In the genomic region with DNA sequence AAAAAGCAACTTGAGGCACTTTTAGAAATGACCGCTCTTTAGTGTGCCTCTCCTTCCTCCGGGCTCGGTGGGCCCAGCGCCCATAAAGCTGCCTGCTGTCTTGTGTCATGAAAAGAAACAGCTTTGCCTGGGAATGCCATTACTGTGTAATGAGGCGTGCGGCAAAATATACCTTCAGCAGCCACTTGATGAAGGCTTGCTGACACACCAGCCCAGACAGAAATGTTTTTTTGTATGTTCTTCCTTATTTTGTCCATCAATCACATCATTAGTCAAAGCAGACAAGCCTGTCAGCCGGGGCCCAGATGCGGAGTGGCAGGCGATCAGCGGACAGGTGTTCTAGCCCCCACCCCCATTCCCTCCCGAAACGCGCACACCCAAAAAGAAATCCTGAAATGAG, we compare ENCODE assay signal across 11 mouse cellular contexts.
A peak's percentile ranks its signal among the peaks of the same experiment; 100 is the strongest.
DNase-seq lines count a peak whose midpoint lies in the region; ATAC-seq and TF ChIP-seq lines count a peak whose summit lies in the region.
"Had no signal": no experiment of that assay in that cellular context is flagged by ENCODE, and none has a peak within 500 bp of the region (broad histone marks: within the 10 kb centered on the region; RNA-seq: fewer than 3 reads in every experiment).

No protein-coding gene starts in this region.

- no peaks in the 10 kb centered on the region for H3K27me3 ChIP-seq in heart, embryonic 10.5 days (ENCODE audit: insufficient read depth, poor library complexity, severe bottlenecking)
- no peaks in the 10 kb centered on the region for H3K27me3 ChIP-seq in midbrain, postnatal 0 days (ENCODE audit: insufficient read depth, low read length)
- H3K27me3 ChIP-seq in midbrain, embryonic 16.5 days (ENCODE audit: control insufficient read depth, insufficient read depth, low read depth, low read length) = no peaks in the 10 kb centered on the region
- H3K27me3 ChIP-seq in limb, embryonic 13.5 days = no peaks in the 10 kb centered on the region

- WGBS in heart, embryonic 10.5 days = 75% methylated on average over 13 of the region's 13 CpGs
- 63% methylated on average over 13 of the region's 13 CpGs for WGBS in midbrain, postnatal 0 days
- 52% methylated on average over 13 of the region's 13 CpGs for WGBS in midbrain, embryonic 16.5 days
- 13% methylated on average over 13 of the region's 13 CpGs for WGBS in limb, embryonic 13.5 days

- DNase-seq in heart, adult 11 months = peak; percentile 72
- DNase-seq in heart, embryonic 10.5 days (ENCODE audit: low spot score) = no peak
- peak; percentile 49 for DNase-seq in midbrain, postnatal 0 days (ENCODE audit: low spot score)
- DNase-seq in T-cell, adult 2 months (ENCODE audit: low spot score) = no peak
- no peak for DNase-seq in adrenal gland, postnatal 14 days
- no peak for DNase-seq in ovary, adult 18-20 months (ENCODE audit: low spot score)
- DNase-seq: cerebellum, adult 11-12 months; heart, postnatal 4 days; thymus, postnatal 4 days had no signal

- H3K27ac ChIP-seq in heart, embryonic 10.5 days = no peak overlapping the region
- no peak overlapping the region for H3K27ac ChIP-seq in midbrain, postnatal 0 days (ENCODE audit: low read depth, low read length)
- H3K27ac ChIP-seq in midbrain, embryonic 16.5 days (ENCODE audit: low read length) = no peak overlapping the region
- H3K27ac ChIP-seq in limb, embryonic 13.5 days = no peak overlapping the region

- no peaks in the 10 kb centered on the region for H3K36me3 ChIP-seq in heart, embryonic 10.5 days
- H3K36me3 ChIP-seq in midbrain, postnatal 0 days (ENCODE audit: insufficient read depth, low read length) = no peaks in the 10 kb centered on the region
- H3K36me3 ChIP-seq in midbrain, embryonic 16.5 days (ENCODE audit: control insufficient read depth, insufficient read depth, low read length) = no peaks in the 10 kb centered on the region
- no peaks in the 10 kb centered on the region for H3K36me3 ChIP-seq in limb, embryonic 13.5 days

- H3K4me2 ChIP-seq in midbrain, postnatal 0 days (ENCODE audit: low read depth, low read length, poor library complexity, severe bottlenecking) = no peak overlapping the region
- no peak overlapping the region for H3K4me2 ChIP-seq in midbrain, embryonic 16.5 days (ENCODE audit: low read length)
- peak overlapping the region; percentile 38 for H3K4me2 ChIP-seq in limb, embryonic 13.5 days (replicated peaks)

- H3K9ac ChIP-seq in midbrain, postnatal 0 days (replicated peaks; ENCODE audit: low read length, poor library complexity, severe bottlenecking) = no peak overlapping the region
- no peak overlapping the region for H3K9ac ChIP-seq in midbrain, embryonic 16.5 days (ENCODE audit: low read depth, low read length)
- H3K9ac ChIP-seq in limb, embryonic 13.5 days = no peak overlapping the region

- H3K4me3 ChIP-seq in heart, embryonic 10.5 days = no peak overlapping the region
- no peak overlapping the region for H3K4me3 ChIP-seq in midbrain, postnatal 0 days (ENCODE audit: low read depth, low read length)
- H3K4me3 ChIP-seq in midbrain, embryonic 16.5 days (ENCODE audit: low read depth, low read length) = no peak overlapping the region
- no peak overlapping the region for H3K4me3 ChIP-seq in limb, embryonic 13.5 days

- no peak for ATAC-seq in midbrain, postnatal 0 days (ENCODE audit: low FRiP score)
- ATAC-seq in midbrain, embryonic 16.5 days = no peak
- no peak for ATAC-seq in limb, embryonic 13.5 days (ENCODE audit: low FRiP score, low read depth)

- no peaks in the 10 kb centered on the region for H3K9me3 ChIP-seq in heart, embryonic 10.5 days
- H3K9me3 ChIP-seq in midbrain, postnatal 0 days (ENCODE audit: low read length) = no peaks in the 10 kb centered on the region
- no peaks in the 10 kb centered on the region for H3K9me3 ChIP-seq in midbrain, embryonic 16.5 days (replicated peaks; ENCODE audit: control insufficient read depth, low read length, poor library complexity, severe bottlenecking)
- no peaks in the 10 kb centered on the region for H3K9me3 ChIP-seq in limb, embryonic 13.5 days

- TF ChIP-seq CTCF in midbrain, postnatal 0 days (IDR thresholded peaks at IDR 0.05) = no peak

- H3K4me1 ChIP-seq in heart, embryonic 10.5 days = peaks cover 8% of the 10 kb centered on the region; the same call in 1 of the 2 replicates
- H3K4me1 ChIP-seq in midbrain, postnatal 0 days (ENCODE audit: insufficient read depth, low read length) = peaks cover 4% of the 10 kb centered on the region; the same call in 1 of the 2 replicates
- peaks cover 2% of the 10 kb centered on the region; the same call in 1 of the 2 replicates for H3K4me1 ChIP-seq in midbrain, embryonic 16.5 days (ENCODE audit: control insufficient read depth, insufficient read depth, low read length)
- peaks cover 24% of the 10 kb centered on the region for H3K4me1 ChIP-seq in limb, embryonic 13.5 days

Comparison
In these comparisons a context has a peak if more than half of its experiments do, and no peak if none do; other contexts are left out.
1. DNase-seq: peak in heart, adult 11 months (single experiment) and midbrain, postnatal 0 days (single experiment); none in heart, embryonic 10.5 days (single experiment), T-cell, adult 2 months (single experiment), adrenal gland, postnatal 14 days (single experiment) and ovary, adult 18-20 months (single experiment).